Mouse (Mus musculus): ENCODE results near the gene Gm11042. TPM values are rescaled to one million over a fixed set of nuclear protein-coding genes. Genes with fewer than 3 reads are reported as not detected.
A peak's percentile ranks its signal among the peaks of the same experiment; 100 is the strongest.

Gene Gm11042
- total and polyA plus RNA-seq, 2 experiments from 2014 or later: not detected

GRCm38 (mm10) chr12:74303418-74304294 lies 12.5 kb downstream of the Gm11042 start:
- no peaks in the 10 kb centered on the region for H3K4me1 ChIP-seq (ENCODE audit: control insufficient read depth, insufficient read depth)
- H3K9me3 ChIP-seq (replicated peaks; ENCODE audit: control insufficient read depth, low read length): no peaks in the 10 kb centered on the region
- no peak overlapping the region for H3K9ac ChIP-seq (replicated peaks; ENCODE audit: low read depth, low read length)
- H3K27ac ChIP-seq (ENCODE audit: low read depth): no peak overlapping the region
- ATAC-seq (ENCODE audit: insufficient read depth, low read depth) (no peak), DNase-seq (ENCODE audit: low spot score) (no peak)
- TF ChIP-seq EP300 (IDR thresholded peaks at IDR 0.05; ENCODE audit: low read depth): no peak
- no peak for TF ChIP-seq CTCF (IDR thresholded peaks at IDR 0.05; ENCODE audit: low read depth)
- H3K4me2 ChIP-seq (ENCODE audit: low read depth, low read length): no peak overlapping the region
- no peak overlapping the region for H3K4me3 ChIP-seq (ENCODE audit: low read depth, low read length)
- H3K27me3 ChIP-seq (ENCODE audit: control insufficient read depth, insufficient read depth, low read length): no peaks in the 10 kb centered on the region
- WGBS: 58% methylated on average over 9 of the region's 9 CpGs
- H3K36me3 ChIP-seq (replicated peaks; ENCODE audit: control insufficient read depth, insufficient read depth, low read length): no peaks in the 10 kb centered on the region

- ATAC-seq (ENCODE audit: insufficient read depth, low read depth) (no peak), DNase-seq (ENCODE audit: low spot score) (no peak)
- no peak overlapping the region for H3K9ac ChIP-seq (replicated peaks; ENCODE audit: low read depth, low read length)
- H3K4me3 ChIP-seq (ENCODE audit: low read depth, low read length): no peak overlapping the region
- no peak overlapping the region for H3K27ac ChIP-seq (ENCODE audit: low read depth)
- no peaks in the 10 kb centered on the region for H3K36me3 ChIP-seq (replicated peaks; ENCODE audit: control insufficient read depth, insufficient read depth, low read length)
- 82% methylated on average over 6 of the region's 6 CpGs for WGBS
- no peaks in the 10 kb centered on the region for H3K4me1 ChIP-seq (ENCODE audit: control insufficient read depth, insufficient read depth)
- TF ChIP-seq EP300 (IDR thresholded peaks at IDR 0.05; ENCODE audit: low read depth): no peak
- no peaks in the 10 kb centered on the region for H3K27me3 ChIP-seq (ENCODE audit: control insufficient read depth, insufficient read depth, low read length)
- H3K4me2 ChIP-seq (ENCODE audit: low read depth, low read length): no peak overlapping the region
- no peaks in the 10 kb centered on the region for H3K9me3 ChIP-seq (replicated peaks; ENCODE audit: control insufficient read depth, low read length)
Observed at GRCm38 (mm10) chr12:74301559-74301958, 14.6 kb downstream of the Gm11042 start.

GRCm38 (mm10) chr12:74296374-74296773 lies 19.8 kb downstream of the Gm11042 start:
- H3K4me3 ChIP-seq (ENCODE audit: low read depth, low read length): no peak overlapping the region
- TF ChIP-seq EP300 (IDR thresholded peaks at IDR 0.05; ENCODE audit: low read depth) (no peak), CTCF (IDR thresholded peaks at IDR 0.05; ENCODE audit: low read depth) (no peak)
- no peaks in the 10 kb centered on the region for H3K9me3 ChIP-seq (replicated peaks; ENCODE audit: control insufficient read depth, low read length)
- no peak overlapping the region for H3K27ac ChIP-seq (ENCODE audit: low read depth)
- 38% methylated on average over 5 of the region's 5 CpGs for WGBS
- H3K36me3 ChIP-seq (replicated peaks; ENCODE audit: control insufficient read depth, insufficient read depth, low read length): no peaks in the 10 kb centered on the region
- no peak overlapping the region for H3K4me2 ChIP-seq (ENCODE audit: low read depth, low read length)
- H3K9ac ChIP-seq (replicated peaks; ENCODE audit: low read depth, low read length): no peak overlapping the region
- no peaks in the 10 kb centered on the region for H3K4me1 ChIP-seq (ENCODE audit: control insufficient read depth, insufficient read depth)
- 0 out of 2 replicates have a peak, but pooled peaks cover 6% of the 10 kb centered on the region for H3K27me3 ChIP-seq (ENCODE audit: control insufficient read depth, insufficient read depth, low read length)
- DNase-seq (ENCODE audit: low spot score) (no peak), ATAC-seq (ENCODE audit: insufficient read depth, low read depth) (no peak)

- Histone ChIP-seq H3K9ac (replicated peaks; ENCODE audit: low read depth, low read length) (no peak overlapping the region), H3K27me3 (ENCODE audit: control insufficient read depth, insufficient read depth, low read length) (0 out of 2 replicates have a peak, but pooled peaks cover 6% of the 10 kb centered on the region), H3K9me3 (replicated peaks; ENCODE audit: control insufficient read depth, low read length) (no peaks in the 10 kb centered on the region), H3K36me3 (replicated peaks; ENCODE audit: control insufficient read depth, insufficient read depth, low read length) (no peaks in the 10 kb centered on the region), H3K4me2 (ENCODE audit: low read depth, low read length) (no peak overlapping the region), H3K27ac (ENCODE audit: low read depth) (no peak overlapping the region), H3K4me3 (ENCODE audit: low read depth, low read length) (no peak overlapping the region), H3K4me1 (ENCODE audit: control insufficient read depth, insufficient read depth) (no peaks in the 10 kb centered on the region)
- peak; percentile 74 for TF ChIP-seq CTCF (IDR thresholded peaks at IDR 0.05; ENCODE audit: low read depth)
- no peak for TF ChIP-seq EP300 (IDR thresholded peaks at IDR 0.05; ENCODE audit: low read depth)
- ATAC-seq (ENCODE audit: insufficient read depth, low read depth): no peak
- peak; percentile 45 for DNase-seq (ENCODE audit: low spot score)
- WGBS: 2% methylated on average over 4 of the region's 4 CpGs
Observed at GRCm38 (mm10) chr12:74293624-74294023, 22.6 kb downstream of the Gm11042 start.

- Histone ChIP-seq H3K4me2 (ENCODE audit: low read depth, low read length) (no peak overlapping the region), H3K4me1 (ENCODE audit: control insufficient read depth, insufficient read depth) (no peaks in the 10 kb centered on the region), H3K27ac (ENCODE audit: low read depth) (no peak overlapping the region), H3K4me3 (ENCODE audit: low read depth, low read length) (no peak overlapping the region), H3K9ac (replicated peaks; ENCODE audit: low read depth, low read length) (no peak overlapping the region), H3K36me3 (replicated peaks; ENCODE audit: control insufficient read depth, insufficient read depth, low read length) (no peaks in the 10 kb centered on the region), H3K9me3 (replicated peaks; ENCODE audit: control insufficient read depth, low read length) (no peaks in the 10 kb centered on the region), H3K27me3 (ENCODE audit: control insufficient read depth, insufficient read depth, low read length) (peaks cover 6% of the 10 kb centered on the region; the same call in 1 of the 2 replicates)
- no peak for TF ChIP-seq CTCF (IDR thresholded peaks at IDR 0.05; ENCODE audit: low read depth)
- TF ChIP-seq EP300 (IDR thresholded peaks at IDR 0.05; ENCODE audit: low read depth): no peak
- DNase-seq (ENCODE audit: low spot score) (no peak), ATAC-seq (ENCODE audit: insufficient read depth, low read depth) (no peak)
- WGBS: 73% methylated on average over 4 of the region's 4 CpGs
Observed at GRCm38 (mm10) chr12:74290983-74291382, 25.2 kb downstream of the Gm11042 start.

All from heart, postnatal 0 days (tissue).